Mouse (Mus musculus) CD4-positive, CD25-positive, alpha-beta regulatory T cell, adult 9 weeks (primary cell): ENCODE data around the gene Copa. TPM values are rescaled to one million over a fixed set of nuclear protein-coding genes. Genes with fewer than 3 reads are reported as not detected.

Experiments used
- polyA plus RNA-seq: library from polyadenylated mRNA; unstranded; fragments of 100-300 nt; shearing (Covaris generic); gene quantifications from one replicate; pipeline ENCODE4 v1.2.1, GENCODE M21; 2017

The Copa gene
- polyA plus RNA-seq = 258 TPM

DNA sequence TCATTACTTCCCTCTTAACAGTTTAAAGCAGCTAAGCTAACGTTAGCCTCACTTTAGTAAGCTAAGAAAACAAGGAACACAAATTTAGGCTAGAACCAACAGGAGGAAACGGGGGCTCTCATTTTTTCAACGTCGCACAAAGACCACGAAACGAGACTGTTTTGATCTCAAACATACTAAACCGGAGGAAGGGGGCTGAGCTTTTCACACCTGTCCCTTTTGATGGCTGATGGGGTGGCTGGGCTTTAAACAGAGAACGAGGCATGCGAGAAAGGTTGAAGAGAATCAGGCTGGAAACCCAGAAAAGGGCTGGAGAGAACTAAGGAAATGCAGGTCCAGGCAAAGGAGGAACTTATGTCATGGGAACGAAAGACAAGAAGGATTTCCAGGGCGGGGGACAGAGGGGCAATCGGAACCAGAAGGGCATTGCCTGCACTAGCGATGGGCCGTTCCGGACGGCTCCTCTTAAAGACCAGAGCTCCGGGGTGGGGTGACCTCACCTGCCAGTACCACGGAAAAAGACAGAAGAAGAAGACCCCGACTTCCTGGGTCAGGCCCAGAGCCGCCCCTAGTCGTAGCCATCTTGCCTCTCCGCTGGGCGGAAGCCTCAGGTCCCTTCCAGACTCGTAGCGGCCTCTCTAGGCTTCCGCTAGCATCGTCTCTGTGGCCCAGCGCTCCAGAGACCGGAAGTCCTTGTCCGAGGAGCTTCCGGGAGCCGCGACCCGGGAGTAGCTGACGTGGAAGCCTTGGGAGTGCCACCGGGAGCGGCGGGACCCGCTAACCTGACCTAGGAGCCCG is at the start of gene Copa, which contains the start of gene Ncstn:
Copa (plus strand) TSS at position 429 of the 798 bp plus-strand sequence.
Ncstn (minus strand) TSS at position 695 of the 798 bp plus-strand sequence.

DNA sequence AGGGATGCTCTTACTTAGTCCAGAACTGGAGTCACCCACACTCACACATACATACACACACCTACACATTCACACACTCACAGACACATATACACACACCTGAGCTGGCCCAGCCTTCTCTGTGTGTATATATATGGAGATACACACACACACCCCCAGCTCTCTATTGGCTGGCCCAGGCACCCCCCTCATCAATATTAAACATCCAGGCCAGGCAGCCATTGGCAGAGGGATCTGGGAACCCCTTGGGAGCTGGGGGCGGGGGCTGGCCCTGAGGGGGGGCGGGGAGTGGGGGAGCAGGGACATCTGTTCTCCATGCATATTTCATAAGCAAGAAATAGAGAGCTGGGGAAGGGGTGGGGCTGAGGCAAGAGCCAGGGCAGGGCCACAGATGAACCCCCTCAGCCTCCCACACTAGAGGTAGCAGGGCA is 24.8 kb upstream of the Copa start, which contains the start of gene Nhlh1:
Nhlh1 (minus strand) TSS at position 83 of the 431 bp plus-strand sequence.

DNA sequence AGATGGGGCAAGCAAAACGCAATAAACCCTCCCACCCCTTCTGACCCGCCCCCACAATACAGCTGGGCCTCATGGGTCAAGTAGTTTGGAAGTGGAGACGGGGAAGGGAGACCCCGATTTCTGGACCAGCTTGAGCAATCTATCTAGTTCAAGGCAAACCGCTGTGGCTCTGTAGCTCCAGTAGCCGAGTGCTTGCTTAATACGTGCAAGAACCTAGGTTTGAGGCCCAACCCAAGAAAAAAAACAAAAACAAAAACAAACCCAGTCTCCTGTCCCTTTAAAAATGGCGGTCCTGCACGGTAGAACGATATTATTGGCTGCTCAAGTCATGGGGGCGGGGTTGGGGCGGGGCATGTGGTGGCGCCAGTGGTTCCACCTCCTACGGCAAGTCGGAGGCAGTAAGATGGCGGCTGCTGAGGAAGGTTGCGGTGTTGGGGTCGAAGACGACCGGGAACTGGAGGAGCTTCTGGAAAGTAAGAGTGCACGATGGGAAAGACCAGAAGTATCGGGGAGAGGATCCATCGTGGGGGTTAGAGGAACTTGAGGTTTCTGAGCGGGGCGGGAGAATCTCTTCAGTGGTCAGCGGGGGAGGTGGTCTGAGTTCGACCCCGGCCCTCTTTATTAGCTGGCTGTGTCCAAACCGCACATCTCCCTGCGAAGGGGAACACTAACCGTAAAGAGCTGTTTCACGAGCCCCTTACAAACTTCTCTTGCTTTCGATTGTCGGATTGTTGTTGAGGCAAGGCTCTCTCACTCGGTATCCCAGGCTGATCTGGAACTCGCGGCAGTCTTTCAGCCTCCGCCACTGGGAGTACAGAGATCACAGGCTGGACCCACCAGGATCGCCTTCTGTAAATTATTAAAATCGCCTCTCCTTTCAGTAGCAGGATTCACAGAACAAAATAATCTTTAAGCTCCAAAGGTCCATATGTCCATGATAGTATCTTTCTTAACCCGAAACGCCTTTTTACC is 44.3 kb downstream of the Copa start, which contains the start of gene Pex19:
Pex19 (plus strand) TSS at position 380 of the 972 bp plus-strand sequence.

DNA sequence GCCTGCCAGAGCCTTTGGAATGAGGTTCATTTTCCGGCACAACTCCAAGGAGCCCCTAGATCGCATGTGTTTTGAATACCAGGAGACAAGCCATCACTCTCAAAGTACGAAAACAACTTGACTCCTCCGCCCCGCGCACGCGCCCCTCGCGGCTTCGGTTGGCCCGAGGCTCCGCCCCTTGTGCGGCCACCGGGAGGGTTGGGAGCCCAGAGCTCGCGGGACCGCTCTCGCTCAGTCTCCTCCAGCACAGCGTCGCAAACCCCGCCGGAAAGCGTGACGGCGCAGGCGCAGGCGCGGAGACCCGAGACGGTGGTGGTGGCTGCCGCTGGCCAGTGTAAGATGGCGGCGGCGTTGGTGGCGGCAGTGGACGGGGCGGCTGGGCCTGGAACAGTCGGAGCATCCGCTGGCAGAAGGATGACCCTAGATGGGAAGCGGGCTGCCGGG is 65.5 kb downstream of the Copa start, which contains the start of gene Dcaf8:
Dcaf8 (plus strand) TSS at position 250 of the 444 bp plus-strand sequence.

Other genes starting within 250 kb of the Copa start
- gene Cd84, start 242.8 kb upstream of the Copa start, polyA plus RNA-seq = 161 TPM
- gene Gm10521, start 186.9 kb upstream of the Copa start, polyA plus RNA-seq = 0.77 TPM
- gene Slamf6, start 165.0 kb upstream of the Copa start, polyA plus RNA-seq = 582 TPM
- 2.2 TPM for gene Vangl2, start 54.1 kb upstream of the Copa start, polyA plus RNA-seq
- gene Nhlh1, start 25.0 kb upstream of the Copa start, polyA plus RNA-seq = not detected
- gene Ncstn, start 266 bp downstream of the Copa start, polyA plus RNA-seq = 165 TPM
- gene Pex19, start 44.2 kb downstream of the Copa start, polyA plus RNA-seq = 66.5 TPM
- 183 TPM for gene Dcaf8, start 65.6 kb downstream of the Copa start, polyA plus RNA-seq
- 80.0 TPM for gene Pea15a, start 124.3 kb downstream of the Copa start, polyA plus RNA-seq
- gene Casq1, start 137.3 kb downstream of the Copa start, polyA plus RNA-seq = 0.15 TPM
- not detected for gene Atp1a4, start 175.9 kb downstream of the Copa start, polyA plus RNA-seq
- gene Igsf8, start 179.1 kb downstream of the Copa start, polyA plus RNA-seq = 26.3 TPM
- gene Atp1a2, start 215.5 kb downstream of the Copa start, polyA plus RNA-seq = 0.22 TPM
- not detected for gene Kcnj9, start 246.8 kb downstream of the Copa start, polyA plus RNA-seq